Mouse (Mus musculus): ENCODE measurements around the gene Magea10. TPM values are rescaled to one million over a fixed set of nuclear protein-coding genes. Genes with fewer than 3 reads are reported as not detected.

The Magea10 gene
- polyA plus RNA-seq (2015; fragmentation: Nextera tagmentation; extraction: Ambion mirVana): not detected in 2 replicates

- no peaks in the 10 kb centered on the region for H3K9me3 ChIP-seq
- H3K4me2 ChIP-seq (replicated peaks): no peak within 1 kb of the TSS
- H3K9ac ChIP-seq: no peak within 1 kb of the TSS
- no peaks in the 10 kb centered on the region for H3K36me3 ChIP-seq
- 87% methylated on average over 6 of the region's 6 CpGs for WGBS
- H3K4me1 ChIP-seq (replicated peaks): no peaks in the 10 kb centered on the region
- H3K4me3 ChIP-seq (replicated peaks): no peak within 1 kb of the TSS
- H3K27ac ChIP-seq: no peak within 1 kb of the TSS
- no peaks in the 10 kb centered on the region for H3K27me3 ChIP-seq (replicated peaks)
- no peak for ATAC-seq
Observed at GRCm38 (mm10) chrX:72386758-72387157, at the start of gene Magea10. TSS of gene Magea10 (minus strand) at chrX:72386858.

GRCm38 (mm10) chrX:72381972-72382371 lies 4.7 kb downstream of the Magea10 start:
- no peak overlapping the region for H3K4me2 ChIP-seq (replicated peaks)
- no peaks in the 10 kb centered on the region for H3K36me3 ChIP-seq
- no peak overlapping the region for H3K4me3 ChIP-seq (replicated peaks)
- no peaks in the 10 kb centered on the region for H3K27me3 ChIP-seq (replicated peaks)
- H3K9ac ChIP-seq: no peak overlapping the region
- no peaks in the 10 kb centered on the region for H3K9me3 ChIP-seq
- no peaks in the 10 kb centered on the region for H3K4me1 ChIP-seq (replicated peaks)
- no peak overlapping the region for H3K27ac ChIP-seq
- no peak for ATAC-seq
- WGBS: 65% methylated on average over 1 of the region's 1 CpGs

Other genes with a start within 250 kb of the Magea10 start
- gene Magea4, start 164.8 kb downstream of the Magea10 start, polyA plus RNA-seq (2015; fragmentation: Nextera tagmentation; extraction: Ambion mirVana): not detected in 2 replicates
- 1.5 and 2.0 TPM in 2 replicates for gene Gabre, start 112.1 kb downstream of the Magea10 start, polyA plus RNA-seq (2015; fragmentation: Nextera tagmentation; extraction: Ambion mirVana)

Data from intestine, embryonic 15.5 days (tissue).